Mouse (Mus musculus) neural tube, embryonic 14.5 days (tissue): ENCODE results near the gene Ppm1a. TPM values are rescaled to one million over a fixed set of nuclear protein-coding genes. Genes with fewer than 3 reads are reported as not detected.

ENCODE experiments used
- ATAC-seq: fragments of 200-750 bp; cut with Nextera tagmentation; 2 replicates; pipeline ENCODE4 v1.8.0; 2017; ENCODE audit warnings: low read depth, mild to moderate bottlenecking, moderate TSS enrichment, moderate library complexity
- H3K27ac ChIP-seq: fragments of 300-500 bp; sonication (generic); 2 replicates; pipeline ENCODE4 v1.5.1; 2014; ENCODE audit warnings: low read depth, mild to moderate bottlenecking, control low read depth, low read length, moderate library complexity, mixed read lengths
- H3K27me3 ChIP-seq: fragments of 300-500 bp; sonication (generic); 2 replicates; pipeline ENCODE4 v1.6.1; 2014; ENCODE audit warnings: low read length; ENCODE audit not compliant: control insufficient read depth, insufficient read depth
- H3K36me3 ChIP-seq: fragments of 300-500 bp; sonication (generic); 2 replicates; pipeline ENCODE4 v1.6.1; 2014; ENCODE audit warnings: low read length, mixed read lengths; ENCODE audit not compliant: control insufficient read depth, insufficient read depth
- H3K4me1 ChIP-seq: fragments of 300-500 bp; sonication (generic); 2 replicates; pipeline ENCODE4 v1.6.1; 2014; ENCODE audit warnings: low read length; ENCODE audit not compliant: control insufficient read depth, insufficient read depth
- H3K4me2 ChIP-seq: fragments of 300-500 bp; sonication (generic); 2 replicates; pipeline ENCODE4 v1.6.1; 2014; ENCODE audit warnings: mild to moderate bottlenecking, low read depth, low read length, control low read depth
- H3K4me3 ChIP-seq: fragments of 300-500 bp; sonication (generic); 2 replicates; pipeline ENCODE4 v1.5.1; 2014; ENCODE audit warnings: low read depth, low read length, control low read depth, mixed read lengths
- H3K9ac ChIP-seq: fragments of 300-500 bp; sonication (generic); replicated peaks from 2 replicates; pipeline ENCODE4 v1.6.1; 2014; ENCODE audit warnings: low read depth, mild to moderate bottlenecking, control low read depth, low read length, mixed read lengths
- H3K9me3 ChIP-seq: fragments of 300-500 bp; sonication (generic); 2 replicates; pipeline ENCODE4 v1.6.1; 2016; ENCODE audit warnings: low read length; ENCODE audit not compliant: control insufficient read depth
- WGBS: fragments of 180-500 bp; shearing (Covaris S2); extraction: QIAGEN DNeasy Blood & Tissue Kit; methylation state at CpG from one replicate; pipeline ENCODE4 v1.1.7; 2014; 5-methylcytosine and 5-hydroxymethylcytosine counted together
- polyA plus RNA-seq: library from polyadenylated mRNA; unstranded; fragments of >200 nt; fragmentation: Nextera tagmentation; extraction: Ambion mirVana; gene quantifications from 2 replicates; pipeline ENCODE4 v1.2.1, GENCODE M21; 2014

The Ppm1a gene
- 86.7 and 106 TPM in 2 replicates for polyA plus RNA-seq

DNA sequence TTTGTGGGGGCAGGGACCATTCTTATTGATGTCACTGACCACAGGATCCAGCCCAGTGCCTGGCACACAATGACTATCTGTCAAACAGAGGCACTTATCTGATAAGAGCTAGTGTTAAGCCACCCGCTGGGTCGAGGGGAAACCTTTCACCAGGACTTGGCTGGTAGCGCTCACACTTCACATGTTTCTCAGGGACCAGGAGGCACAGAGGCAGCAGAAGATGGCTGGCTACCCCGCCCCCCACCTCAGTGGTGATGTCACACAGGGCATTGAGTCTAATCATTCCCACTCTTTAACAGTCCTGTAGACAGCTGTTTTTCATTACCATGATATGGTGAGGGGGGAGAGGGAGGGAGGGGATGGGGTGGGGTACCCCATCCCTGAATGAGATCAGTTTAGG, at the start of gene Ppm1a:
Ppm1a (plus strand) TSS at position 370 of the 400 bp plus-strand sequence.
- Histone ChIP-seq H3K4me3 (no peak within 1 kb of the TSS), H3K4me1 (peaks cover 2% of the 10 kb centered on the region; the same call in 1 of the 2 replicates), H3K27ac (no peak within 1 kb of the TSS), H3K27me3 (no peaks in the 10 kb centered on the region), H3K36me3 (no peaks in the 10 kb centered on the region), H3K4me2 (no peak within 1 kb of the TSS), H3K9me3 (no peaks in the 10 kb centered on the region), H3K9ac (no peak within 1 kb of the TSS)
- WGBS = 21% methylated on average over 4 of the region's 4 CpGs
- ATAC-seq = no peak

DNA sequence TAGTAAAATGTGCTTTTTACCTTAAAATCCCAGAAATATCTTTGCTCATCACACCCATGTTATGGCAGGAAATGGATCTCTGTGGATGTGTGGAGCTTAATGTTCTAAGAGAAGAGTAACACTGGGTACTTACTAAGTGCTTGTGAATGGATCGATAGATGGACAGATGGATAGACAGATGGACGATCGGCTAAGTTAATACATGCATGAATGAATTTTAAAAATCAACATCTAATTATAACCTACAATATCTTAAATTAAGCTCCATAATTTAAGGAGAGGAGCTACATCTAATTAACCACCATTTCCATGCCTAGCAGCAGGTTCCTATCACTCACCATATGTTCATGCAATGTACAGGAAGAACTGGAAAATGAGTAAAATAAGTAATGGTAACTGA, 47.3 kb upstream of the Ppm1a start:
- no peak overlapping the region for H3K4me3 ChIP-seq
- no peaks in the 10 kb centered on the region for H3K36me3 ChIP-seq
- no peaks in the 10 kb centered on the region for H3K27me3 ChIP-seq
- H3K27ac ChIP-seq = no peak overlapping the region
- no peak for ATAC-seq
- H3K9ac ChIP-seq = no peak overlapping the region
- WGBS = 71% methylated on average over 3 of the region's 3 CpGs
- H3K9me3 ChIP-seq = no peaks in the 10 kb centered on the region
- no peak overlapping the region for H3K4me2 ChIP-seq
- H3K4me1 ChIP-seq = no peaks in the 10 kb centered on the region

DNA sequence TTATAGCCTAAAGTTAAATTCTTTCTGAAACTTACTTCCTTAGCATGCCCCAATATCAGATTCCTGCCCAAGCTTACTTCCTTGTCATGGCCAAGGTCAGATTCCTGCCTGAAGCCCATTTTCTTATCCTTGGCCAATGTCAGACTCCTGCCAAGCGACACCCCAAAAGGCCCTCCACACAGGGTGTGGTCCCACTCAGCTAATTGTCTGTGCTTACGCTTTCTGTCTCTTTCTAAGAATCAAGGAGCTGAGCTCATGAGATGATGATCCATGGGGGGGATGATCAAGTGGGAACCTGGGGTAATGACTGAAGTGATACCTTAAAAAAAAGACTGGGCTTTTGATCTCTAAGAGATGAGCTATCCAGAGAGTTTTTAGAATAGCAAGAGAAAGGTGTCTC, 42.4 kb upstream of the Ppm1a start:
- no peaks in the 10 kb centered on the region for H3K4me1 ChIP-seq
- no peak overlapping the region for H3K4me3 ChIP-seq
- H3K9me3 ChIP-seq = no peaks in the 10 kb centered on the region
- H3K27me3 ChIP-seq = no peaks in the 10 kb centered on the region
- no peaks in the 10 kb centered on the region for H3K36me3 ChIP-seq
- H3K9ac ChIP-seq = no peak overlapping the region
- 92% methylated on average over 2 of the region's 2 CpGs for WGBS
- H3K27ac ChIP-seq = no peak overlapping the region
- no peak overlapping the region for H3K4me2 ChIP-seq
- ATAC-seq = no peak

DNA sequence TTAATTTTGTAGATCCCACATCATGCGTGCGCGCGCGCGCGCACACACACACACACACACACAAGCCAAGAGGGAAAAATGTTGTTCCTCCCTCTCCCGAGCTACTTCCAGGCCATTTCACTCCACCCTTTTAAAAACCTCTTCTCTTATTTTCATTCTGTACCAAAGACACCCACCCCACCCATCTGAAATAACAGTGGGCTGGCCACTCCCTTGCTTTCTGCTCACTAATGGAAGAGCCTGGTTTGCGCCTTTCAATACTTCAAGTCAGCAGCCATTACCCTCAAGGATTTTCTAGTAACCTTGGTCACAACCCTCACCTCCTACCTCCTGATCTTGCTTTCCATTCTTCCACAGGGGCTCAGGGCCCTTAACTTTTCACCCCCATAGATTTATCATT, 41.4 kb upstream of the Ppm1a start:
- H3K4me1 ChIP-seq = no peaks in the 10 kb centered on the region

DNA sequence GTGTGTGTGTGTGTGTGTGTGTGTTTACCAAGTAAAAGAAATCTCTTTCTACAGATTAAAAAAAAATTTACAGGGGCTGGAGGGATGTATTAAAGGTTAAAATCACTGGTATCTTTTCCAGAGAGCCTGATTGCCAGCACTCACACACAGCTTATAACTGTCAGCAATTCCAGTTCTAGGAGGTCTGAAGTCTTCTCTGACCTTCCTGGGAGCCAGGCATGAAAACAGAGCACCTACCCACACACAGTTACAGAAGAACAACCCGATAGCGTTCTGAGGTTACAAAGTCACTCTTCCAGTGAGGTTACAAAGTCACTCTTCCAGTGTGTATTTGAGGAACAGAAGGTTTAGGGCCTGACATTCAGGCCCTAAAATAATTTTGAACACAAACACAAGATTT, 38.2 kb upstream of the Ppm1a start:
- Histone ChIP-seq H3K4me1 (no peaks in the 10 kb centered on the region), H3K27me3 (no peaks in the 10 kb centered on the region), H3K36me3 (no peaks in the 10 kb centered on the region), H3K4me3 (no peak overlapping the region), H3K9ac (no peak overlapping the region), H3K4me2 (no peak overlapping the region), H3K27ac (no peak overlapping the region), H3K9me3 (no peaks in the 10 kb centered on the region)
- WGBS = 77% methylated on average over 2 of the region's 2 CpGs
- ATAC-seq = no peak

More for the DNA sequence above, 41.4 kb upstream of the Ppm1a start:
- WGBS = 96% methylated on average over 9 of the region's 9 CpGs
- Histone ChIP-seq H3K27ac (no peak overlapping the region), H3K27me3 (no peaks in the 10 kb centered on the region), H3K36me3 (no peaks in the 10 kb centered on the region), H3K9ac (no peak overlapping the region), H3K9me3 (no peaks in the 10 kb centered on the region), H3K4me2 (no peak overlapping the region), H3K4me3 (no peak overlapping the region)
- no peak for ATAC-seq

DNA sequence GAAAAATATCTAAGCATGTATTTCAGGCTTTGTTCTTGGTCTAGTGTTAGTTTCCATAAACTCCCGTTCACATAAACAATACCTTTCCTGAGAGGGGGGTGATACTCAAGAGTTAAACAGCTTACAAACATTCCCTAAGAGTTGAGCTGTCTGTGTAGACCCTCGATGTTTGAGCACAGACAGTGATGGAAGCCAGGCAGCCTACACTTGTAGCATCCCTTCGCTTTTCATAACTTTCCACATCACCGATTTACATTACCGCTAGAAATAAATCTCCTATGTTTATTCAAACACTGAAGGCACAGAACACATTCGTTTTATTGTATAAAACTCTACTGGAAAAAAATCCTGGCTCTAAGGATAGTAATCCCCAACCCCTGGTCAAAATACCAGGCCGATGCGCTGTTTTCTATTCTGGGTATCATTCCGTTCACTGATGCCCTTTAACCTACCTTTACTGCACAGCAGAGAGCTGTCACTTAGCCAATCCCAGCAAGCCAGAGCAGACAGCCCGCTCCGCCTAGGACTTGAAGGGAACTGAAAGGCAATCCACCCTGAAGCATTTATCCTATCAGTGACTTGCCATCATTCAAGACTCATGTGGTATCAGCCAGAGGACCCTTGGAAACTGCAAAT, 37.7 kb upstream of the Ppm1a start:
- H3K9me3 ChIP-seq = no peaks in the 10 kb centered on the region
- WGBS = 88% methylated on average over 11 of the region's 11 CpGs
- no peak for ATAC-seq

DNA sequence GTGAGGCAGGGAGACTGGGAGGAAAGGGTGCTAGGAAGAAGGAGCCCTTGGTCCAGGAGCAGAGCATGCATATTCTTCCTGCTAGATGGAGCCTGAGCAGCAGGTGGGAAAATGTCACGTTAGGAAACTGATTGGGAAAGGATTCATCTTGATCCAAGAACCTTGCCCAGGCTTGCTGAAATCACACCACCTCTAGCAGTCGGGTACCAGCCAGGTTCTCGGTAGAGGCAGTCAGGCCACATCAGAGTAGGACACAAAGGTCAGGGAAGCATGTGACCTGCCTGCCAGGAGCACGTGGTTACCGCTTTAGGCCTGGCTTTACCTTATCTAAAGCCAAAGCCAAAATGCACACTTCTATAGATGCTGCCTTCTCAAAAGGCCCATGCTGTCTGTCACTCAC, 35.5 kb upstream of the Ppm1a start:
- H3K4me3 ChIP-seq = no peak overlapping the region
- no peak overlapping the region for H3K4me2 ChIP-seq
- H3K9me3 ChIP-seq = no peaks in the 10 kb centered on the region
- H3K9ac ChIP-seq = no peak overlapping the region
- ATAC-seq = no peak
- H3K4me1 ChIP-seq = no peaks in the 10 kb centered on the region
- no peak overlapping the region for H3K27ac ChIP-seq
- H3K36me3 ChIP-seq = no peaks in the 10 kb centered on the region
- no peaks in the 10 kb centered on the region for H3K27me3 ChIP-seq
- 91% methylated on average over 5 of the region's 5 CpGs for WGBS

More for the DNA sequence above, 37.7 kb upstream of the Ppm1a start:
- Histone ChIP-seq H3K9ac (no peak overlapping the region), H3K27ac (no peak overlapping the region), H3K27me3 (no peaks in the 10 kb centered on the region), H3K4me1 (no peaks in the 10 kb centered on the region), H3K4me3 (no peak overlapping the region), H3K4me2 (no peak overlapping the region), H3K36me3 (no peaks in the 10 kb centered on the region)

DNA sequence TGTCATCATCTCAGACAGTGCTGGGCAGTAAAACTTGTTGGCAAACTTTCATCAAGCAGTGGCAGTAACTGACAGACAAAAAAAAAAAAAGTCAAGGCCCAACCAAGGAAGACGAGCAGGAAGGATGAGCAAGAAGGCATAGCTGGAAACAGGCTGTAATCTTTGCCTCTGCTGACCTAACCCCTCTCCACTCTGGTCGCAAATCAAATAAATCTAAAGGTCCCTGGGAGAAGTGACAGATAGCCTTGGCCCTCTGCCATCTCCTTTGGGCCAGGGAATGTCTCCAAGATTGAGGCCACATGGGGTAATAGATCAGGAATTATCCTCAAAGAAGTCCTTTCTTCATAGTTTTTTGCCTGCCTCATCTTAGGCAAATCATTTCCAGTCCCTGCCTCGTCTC, 33.3 kb upstream of the Ppm1a start:
- Histone ChIP-seq H3K27me3 (no peaks in the 10 kb centered on the region), H3K4me2 (no peak overlapping the region), H3K36me3 (no peaks in the 10 kb centered on the region), H3K4me3 (no peak overlapping the region), H3K9me3 (no peaks in the 10 kb centered on the region), H3K4me1 (no peaks in the 10 kb centered on the region), H3K27ac (no peak overlapping the region), H3K9ac (no peak overlapping the region)
- WGBS = 43% methylated on average over 3 of the region's 3 CpGs
- no peak for ATAC-seq

DNA sequence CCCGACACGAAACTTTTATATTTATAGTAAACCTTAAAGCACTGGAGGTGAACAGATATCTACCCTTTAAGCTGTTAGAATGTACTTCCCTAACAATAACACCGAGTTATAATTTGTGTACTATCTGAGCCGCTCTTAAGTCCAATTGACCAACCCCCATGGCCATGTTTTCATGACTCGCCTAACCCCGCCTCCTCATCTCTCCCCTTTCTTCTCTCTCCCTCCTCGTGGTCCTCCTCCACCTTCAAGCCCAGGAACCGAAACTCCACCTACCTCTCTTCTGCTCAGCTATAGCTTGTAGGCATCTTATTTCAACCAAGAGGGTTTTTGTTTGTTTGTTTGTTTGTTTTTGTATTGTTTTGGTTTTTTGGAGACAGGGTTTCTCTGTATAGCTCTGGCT, 30.2 kb upstream of the Ppm1a start:
- Histone ChIP-seq H3K4me2 (no peak overlapping the region), H3K9ac (no peak overlapping the region), H3K27ac (no peak overlapping the region), H3K9me3 (no peaks in the 10 kb centered on the region), H3K27me3 (no peaks in the 10 kb centered on the region), H3K4me3 (no peak overlapping the region), H3K4me1 (no peaks in the 10 kb centered on the region), H3K36me3 (no peaks in the 10 kb centered on the region)
- WGBS = 93% methylated on average over 8 of the region's 8 CpGs
- ATAC-seq = no peak
